Mouse (Mus musculus) kidney, embryonic 14.5 days (tissue): ENCODE results near the gene Psmg4. TPM values are rescaled to one million over a fixed set of nuclear protein-coding genes. Genes with fewer than 3 reads are reported as not detected.

Experiments
- ATAC-seq: fragments of 200-750 bp; cut with Nextera tagmentation; 2 replicates; pipeline ENCODE4 v1.8.0; 2017; ENCODE audit warnings: moderate number of reproducible peaks, mild to moderate bottlenecking, moderate TSS enrichment, moderate library complexity; ENCODE audit not compliant: low FRiP score, low TSS enrichment
- H3K27ac ChIP-seq: fragments of 300-500 bp; sonication (generic); 2 replicates; pipeline ENCODE4 v1.5.1; 2014; ENCODE audit warnings: low read depth, mild to moderate bottlenecking, low read length, moderate library complexity, mixed read lengths
- H3K27me3 ChIP-seq: fragments of 300-500 bp; sonication (generic); 2 replicates; pipeline ENCODE4 v1.6.1; 2014; ENCODE audit warnings: mild to moderate bottlenecking, low read length; ENCODE audit not compliant: control insufficient read depth, insufficient read depth
- H3K36me3 ChIP-seq: fragments of 300-500 bp; sonication (generic); 2 replicates; pipeline ENCODE4 v1.6.1; 2014; ENCODE audit warnings: low read length, mixed read lengths; ENCODE audit not compliant: control insufficient read depth, insufficient read depth
- H3K4me1 ChIP-seq: fragments of 300-500 bp; sonication (generic); 2 replicates; pipeline ENCODE4 v1.6.1; 2014; ENCODE audit warnings: low read length, mixed read lengths; ENCODE audit not compliant: control insufficient read depth, insufficient read depth
- H3K4me2 ChIP-seq: fragments of 300-500 bp; sonication (generic); replicated peaks from 2 replicates; pipeline ENCODE4 v1.6.1; 2014; ENCODE audit warnings: low read depth, mild to moderate bottlenecking, low read length
- H3K4me3 ChIP-seq: fragments of 300-500 bp; sonication (generic); 2 replicates; pipeline ENCODE4 v1.5.1; 2014; ENCODE audit warnings: mild to moderate bottlenecking, low read length
- H3K9ac ChIP-seq: fragments of 300-500 bp; sonication (generic); 2 replicates; pipeline ENCODE4 v1.6.1; 2014; ENCODE audit warnings: low read depth, mild to moderate bottlenecking, low read length, moderate library complexity
- H3K9me3 ChIP-seq: fragments of 300-500 bp; sonication (generic); 2 replicates; pipeline ENCODE4 v1.6.1; 2016; ENCODE audit warnings: low read length; ENCODE audit not compliant: control insufficient read depth
- WGBS: fragments of 180-500 bp; shearing (Covaris S2); extraction: QIAGEN DNeasy Blood & Tissue Kit; methylation state at CpG from one replicate; pipeline ENCODE4 v1.1.7; 2014; 5-methylcytosine and 5-hydroxymethylcytosine counted together
- polyA plus RNA-seq: library from polyadenylated mRNA; unstranded; fragments of >200 nt; fragmentation: Nextera tagmentation; extraction: Ambion mirVana; gene quantifications from 2 replicates; pipeline ENCODE4 v1.2.1, GENCODE M21; 2014

The Psmg4 gene
- polyA plus RNA-seq, 1 experiment from 2014 or later, result 84.6 TPM

DNA sequence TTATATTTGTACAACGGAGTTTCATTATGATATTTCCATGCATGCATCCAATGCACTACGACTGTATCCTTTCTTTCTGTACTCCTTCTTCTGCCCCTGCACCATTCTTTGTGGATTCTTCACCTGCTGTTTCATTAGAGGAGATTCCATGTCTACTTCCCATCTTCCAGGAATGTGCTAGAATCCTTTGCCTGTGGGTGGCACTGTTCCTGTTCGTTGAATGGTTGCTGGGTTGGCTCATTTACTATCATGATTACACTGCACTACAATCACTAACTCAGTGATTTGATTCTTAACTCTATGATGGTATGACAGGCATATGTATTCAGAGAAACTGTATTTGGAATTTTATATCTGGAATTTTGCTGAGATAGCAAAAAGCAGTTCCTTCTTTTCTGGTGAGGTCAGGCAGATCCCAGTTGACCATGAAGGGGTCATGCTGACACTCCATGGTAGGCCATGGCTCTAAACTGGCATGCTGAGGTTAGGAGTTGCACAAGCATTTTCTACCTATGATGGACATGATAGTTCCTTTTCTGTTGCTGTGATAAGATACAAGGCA is 5.1 kb upstream of the Psmg4 start:
- Histone ChIP-seq H3K4me3 (no peak overlapping the region), H3K4me1 (0 out of 2 replicates have a peak, but pooled peaks cover 10% of the 10 kb centered on the region), H3K4me2 (no peak overlapping the region), H3K9ac (no peak overlapping the region), H3K27ac (no peak overlapping the region), H3K27me3 (no peaks in the 10 kb centered on the region), H3K9me3 (no peaks in the 10 kb centered on the region), H3K36me3 (no peaks in the 10 kb centered on the region)
- WGBS, result 94% methylated on average over 3 of the region's 3 CpGs
- ATAC-seq, result no peak

DNA sequence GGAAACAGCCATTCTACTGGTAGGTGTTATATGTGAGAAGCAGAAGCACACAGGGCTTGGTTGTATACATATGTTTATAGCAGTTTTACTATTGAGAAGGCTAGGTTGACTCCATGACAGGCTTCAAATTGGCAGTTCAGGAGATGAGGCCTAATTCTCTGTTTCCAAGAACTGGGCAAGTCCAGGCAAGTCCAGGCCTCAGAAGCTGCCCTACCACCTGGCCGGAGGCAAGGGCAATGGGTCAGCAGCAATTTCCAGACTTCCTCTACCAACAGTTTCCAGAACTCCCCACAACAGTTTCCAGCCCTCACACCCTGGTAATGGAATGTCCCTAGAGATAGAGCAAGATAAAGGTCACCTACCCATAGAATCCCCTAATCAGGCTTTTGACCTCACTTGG is 2.8 kb upstream of the Psmg4 start:
- Histone ChIP-seq H3K4me2 (no peak overlapping the region), H3K4me3 (no peak overlapping the region), H3K4me1 (0 out of 2 replicates have a peak, but pooled peaks cover 10% of the 10 kb centered on the region), H3K9ac (no peak overlapping the region), H3K36me3 (no peaks in the 10 kb centered on the region), H3K9me3 (no peaks in the 10 kb centered on the region), H3K27me3 (no peaks in the 10 kb centered on the region), H3K27ac (no peak overlapping the region)
- 94% methylated on average over 1 of the region's 1 CpGs for WGBS
- ATAC-seq, result no peak

DNA sequence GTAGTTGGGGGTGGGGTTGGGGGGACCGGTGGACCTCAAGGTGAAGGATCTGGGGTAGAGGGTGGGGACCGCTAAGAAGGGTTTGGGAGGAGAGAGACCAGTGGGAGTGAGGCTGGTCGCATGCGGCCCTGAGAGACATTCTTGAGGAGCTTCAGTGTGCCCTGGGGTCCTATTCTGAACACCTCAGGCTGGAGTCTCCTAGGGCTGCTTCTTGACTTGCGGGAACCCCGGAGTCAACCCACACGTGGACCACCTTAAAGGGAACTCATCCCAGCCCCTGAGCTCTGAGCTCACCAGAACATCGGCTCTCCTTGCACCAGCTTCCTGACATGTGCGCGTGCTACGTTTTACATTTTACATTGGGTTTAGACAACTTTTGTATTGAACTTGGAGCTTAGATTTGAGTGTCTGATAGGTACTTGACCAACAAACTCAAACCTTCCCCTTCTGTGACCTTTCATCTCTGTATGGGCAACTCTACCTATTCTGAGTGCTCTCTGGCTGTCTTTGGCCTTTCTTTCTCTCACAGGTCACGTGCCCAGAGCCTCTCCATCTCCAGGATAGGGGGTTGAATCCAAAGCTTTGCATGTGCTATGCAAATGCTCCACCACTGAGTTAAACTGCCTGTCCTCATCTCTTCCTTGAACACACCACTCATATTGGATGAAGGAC is 676 bp downstream of the Psmg4 start:
- 35% methylated on average over 12 of the region's 12 CpGs for WGBS
- Histone ChIP-seq H3K36me3 (peaks cover 7% of the 10 kb centered on the region; the same call in 1 of the 2 replicates), H3K4me1 (0 out of 2 replicates have a peak, but pooled peaks cover 6% of the 10 kb centered on the region), H3K9ac (peak overlapping the region; percentile 75), H3K9me3 (peaks cover 3% of the 10 kb centered on the region; the same call in 1 of the 2 replicates), H3K27ac (peak overlapping the region; percentile 95; the same call in 1 of the 2 replicates), H3K4me3 (peak overlapping the region; percentile 69), H3K4me2 (peak overlapping the region; percentile 69), H3K27me3 (no peaks in the 10 kb centered on the region)
- no peak; the same call in 1 of the 2 replicates for ATAC-seq

DNA sequence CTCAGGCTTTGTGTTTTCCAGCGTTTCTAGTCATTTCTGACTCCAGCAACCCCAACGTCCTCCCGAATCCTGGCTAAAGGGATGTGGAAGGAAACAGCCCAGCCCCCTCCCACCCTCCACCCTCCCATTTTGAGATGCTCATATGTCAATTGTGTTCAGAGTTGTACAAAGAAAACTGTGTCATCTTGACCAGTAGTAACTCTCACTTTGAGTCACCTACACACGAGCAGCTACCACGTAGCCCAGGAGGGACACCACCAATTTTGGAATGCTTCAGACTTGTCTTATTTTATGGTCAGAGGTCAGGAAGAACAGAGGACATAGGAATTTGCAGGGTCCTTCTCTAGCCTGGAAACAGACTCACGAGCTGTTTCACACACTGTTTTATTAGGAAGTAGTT is 11.3 kb downstream of the Psmg4 start:
- Histone ChIP-seq H3K9ac (no peak overlapping the region), H3K4me3 (no peak overlapping the region), H3K27ac (no peak overlapping the region), H3K4me2 (no peak overlapping the region), H3K4me1 (no peaks in the 10 kb centered on the region), H3K36me3 (no peaks in the 10 kb centered on the region), H3K9me3 (no peaks in the 10 kb centered on the region), H3K27me3 (no peaks in the 10 kb centered on the region)
- no peak for ATAC-seq
- 92% methylated on average over 6 of the region's 6 CpGs for WGBS

DNA sequence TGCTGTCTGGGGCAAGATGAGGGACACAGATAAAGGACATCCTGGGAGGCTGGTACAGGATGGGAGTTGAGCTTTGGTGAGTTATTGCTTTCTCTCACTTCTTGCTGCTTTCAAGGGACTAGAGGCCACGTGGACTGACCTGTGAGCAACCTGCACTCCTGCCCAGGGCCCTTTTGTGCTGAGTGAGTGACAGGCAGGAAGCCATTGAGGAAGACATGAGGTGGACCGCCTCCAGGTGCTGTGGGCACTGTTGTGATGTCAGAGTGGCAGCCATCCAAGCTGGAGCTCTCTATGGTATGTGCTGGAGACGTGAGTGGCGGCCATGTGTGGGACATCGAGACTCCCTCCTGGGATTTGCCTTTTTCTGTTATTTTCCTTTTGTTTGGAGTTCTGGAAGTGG is 18.9 kb downstream of the Psmg4 start:
- ATAC-seq, result no peak
- Histone ChIP-seq H3K27me3 (no peaks in the 10 kb centered on the region), H3K4me3 (no peak overlapping the region), H3K9ac (no peak overlapping the region), H3K4me2 (no peak overlapping the region), H3K36me3 (peaks cover 7% of the 10 kb centered on the region; the same call in 1 of the 2 replicates), H3K4me1 (no peaks in the 10 kb centered on the region), H3K9me3 (no peaks in the 10 kb centered on the region), H3K27ac (no peak overlapping the region)
- 84% methylated on average over 5 of the region's 5 CpGs for whole genome bisulfite sequencing

DNA sequence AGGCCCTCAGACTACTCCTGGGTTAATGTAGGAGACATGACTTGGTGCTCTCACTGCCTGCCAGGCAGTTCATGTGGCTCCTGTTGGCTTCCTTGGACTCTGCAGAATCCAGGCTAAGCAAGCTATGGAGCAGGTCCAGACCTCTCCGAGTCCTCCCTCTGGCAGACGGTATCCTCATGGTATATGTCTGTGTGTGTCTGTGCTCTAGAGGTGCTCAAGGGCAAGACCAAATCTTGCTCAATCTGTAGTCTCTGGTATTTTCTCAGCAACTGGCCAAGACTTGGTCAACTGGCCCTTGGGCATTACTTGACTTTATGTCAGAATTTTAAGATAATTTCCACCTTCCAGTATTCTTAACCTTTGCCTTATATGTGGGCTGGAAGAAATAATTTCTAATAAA is 22.6 kb downstream of the Psmg4 start:
- Histone ChIP-seq H3K27ac (no peak overlapping the region), H3K4me1 (no peaks in the 10 kb centered on the region), H3K36me3 (peaks cover 7% of the 10 kb centered on the region; the same call in 1 of the 2 replicates), H3K27me3 (no peaks in the 10 kb centered on the region), H3K9ac (no peak overlapping the region), H3K9me3 (no peaks in the 10 kb centered on the region), H3K4me3 (no peak overlapping the region), H3K4me2 (no peak overlapping the region)
- WGBS, result 77% methylated on average over 2 of the region's 2 CpGs
- no peak for ATAC-seq

DNA sequence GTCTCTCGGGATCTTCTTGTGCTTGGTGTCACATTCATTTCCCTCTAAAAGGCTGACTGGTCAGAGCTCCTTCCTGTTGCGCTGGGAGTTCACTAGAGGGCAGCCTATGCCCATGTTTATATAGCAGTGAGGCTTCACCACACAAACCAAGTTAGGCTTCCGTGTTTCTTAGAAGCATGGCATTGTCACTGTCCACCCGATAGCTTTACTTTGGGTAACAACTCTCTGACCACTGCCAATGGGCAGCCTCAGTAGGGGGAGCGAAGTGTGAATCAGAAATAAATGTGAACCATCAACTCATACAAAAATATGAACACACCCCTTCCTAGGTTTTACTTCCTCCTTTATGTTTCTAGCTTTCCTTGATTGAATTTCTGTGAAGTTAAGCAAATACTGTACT is 24.8 kb downstream of the Psmg4 start:
- no peaks in the 10 kb centered on the region for H3K4me1 ChIP-seq
- H3K4me2 ChIP-seq, result no peak overlapping the region
- H3K9ac ChIP-seq, result no peak overlapping the region
- H3K27ac ChIP-seq, result no peak overlapping the region
- no peaks in the 10 kb centered on the region for H3K9me3 ChIP-seq
- H3K36me3 ChIP-seq, result peaks cover under 1% of the 10 kb centered on the region; the same call in 1 of the 2 replicates
- peak; percentile 72; the same call in 1 of the 2 replicates for ATAC-seq
- WGBS, result 10% methylated on average over 5 of the region's 5 CpGs
- H3K27me3 ChIP-seq, result no peaks in the 10 kb centered on the region
- no peak overlapping the region for H3K4me3 ChIP-seq

DNA sequence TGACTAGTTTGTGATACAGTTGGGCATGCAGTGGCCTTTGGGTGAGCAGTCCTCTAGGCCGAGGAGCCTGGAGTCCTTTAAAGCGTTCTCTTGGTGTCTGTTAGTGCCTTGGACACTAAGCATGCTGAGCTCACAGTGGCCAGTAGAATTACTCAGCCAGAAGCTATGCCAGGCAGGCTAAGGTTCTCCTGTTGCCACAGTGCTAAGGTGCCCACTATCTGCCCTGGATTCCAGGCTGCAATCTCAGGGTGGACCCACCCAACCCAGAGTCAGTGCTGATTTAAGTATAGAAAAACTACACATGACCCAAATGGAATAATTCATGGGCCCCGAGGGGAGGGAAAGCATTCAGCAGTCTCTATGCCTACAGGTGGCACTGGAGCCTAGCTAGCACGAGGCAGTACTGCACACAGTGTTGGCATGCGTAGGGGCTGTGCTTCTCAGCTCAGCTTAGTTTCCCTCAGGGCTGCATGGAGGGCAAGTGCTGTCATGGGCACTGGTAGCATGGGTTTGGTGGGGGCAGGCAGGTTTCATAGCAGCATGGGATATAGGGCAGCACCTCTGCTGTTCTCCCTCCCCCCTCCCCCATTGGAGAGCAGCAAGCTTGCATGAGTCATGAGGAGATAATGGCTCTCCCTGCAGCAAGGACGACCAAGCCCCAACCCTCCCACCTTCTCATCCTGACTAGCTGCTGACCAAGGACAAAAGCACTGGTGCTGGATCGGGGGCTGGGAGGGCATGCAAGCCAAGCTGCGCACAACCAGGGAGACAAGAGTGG is 29.8 kb downstream of the Psmg4 start:
- 0 out of 2 replicates have a peak, but pooled peaks have one; percentile 16 for ATAC-seq
- Histone ChIP-seq H3K9me3 (no peaks in the 10 kb centered on the region), H3K4me2 (no peak overlapping the region), H3K36me3 (no peaks in the 10 kb centered on the region), H3K4me3 (no peak overlapping the region), H3K9ac (no peak overlapping the region), H3K4me1 (no peaks in the 10 kb centered on the region), H3K27me3 (no peaks in the 10 kb centered on the region), H3K27ac (no peak overlapping the region)
- WGBS, result 72% methylated on average over 8 of the region's 8 CpGs

DNA sequence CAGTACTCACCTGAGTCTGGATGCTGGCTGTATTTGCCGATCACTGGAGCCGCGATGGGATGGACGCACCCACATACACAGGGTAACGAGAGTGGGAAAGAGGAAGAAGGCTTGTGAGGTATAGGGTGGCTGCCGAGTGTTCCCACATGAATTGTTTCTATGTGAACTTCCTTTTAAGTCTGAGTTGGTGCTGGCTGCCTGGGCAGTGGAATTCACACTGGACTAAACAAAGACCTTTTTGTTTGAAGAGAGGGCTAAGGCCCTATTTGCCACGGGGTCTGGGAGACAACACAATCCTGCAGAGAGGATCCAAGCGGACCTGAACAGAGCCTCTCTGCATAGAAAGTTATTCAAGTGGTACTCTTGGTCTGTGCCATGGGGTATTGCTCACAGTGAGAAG is 30.6 kb downstream of the Psmg4 start:
- WGBS, result 74% methylated on average over 8 of the region's 8 CpGs
- no peaks in the 10 kb centered on the region for H3K27me3 ChIP-seq
- H3K4me3 ChIP-seq, result no peak overlapping the region
- no peaks in the 10 kb centered on the region for H3K9me3 ChIP-seq
- no peaks in the 10 kb centered on the region for H3K4me1 ChIP-seq
- no peak overlapping the region for H3K4me2 ChIP-seq
- H3K36me3 ChIP-seq, result no peaks in the 10 kb centered on the region
- H3K27ac ChIP-seq, result no peak overlapping the region
- no peak for ATAC-seq
- no peak overlapping the region for H3K9ac ChIP-seq
